Mouse (Mus musculus) urinary bladder, postnatal 4 days (tissue): ENCODE results near the gene 2810408A11Rik.

Experiments used
- DNase-seq, 2 experiments: peaks; one replicate each; pipeline ENCODE4 v3.0.0; 2021 to 2022; ENCODE audit warnings: low spot score in 2 of 2

Gene 2810408A11Rik

GRCm38 (mm10) chr11:69900471-69901405 is at the start of gene 2810408A11Rik, which contains the start of gene Neurl4:
Gene 2810408A11Rik, minus strand, starts transcription at chr11:69900987.
Gene Neurl4, plus strand, starts transcription at chr11:69901072.
- DNase-seq: peak; percentile 86 to 87

DNA sequence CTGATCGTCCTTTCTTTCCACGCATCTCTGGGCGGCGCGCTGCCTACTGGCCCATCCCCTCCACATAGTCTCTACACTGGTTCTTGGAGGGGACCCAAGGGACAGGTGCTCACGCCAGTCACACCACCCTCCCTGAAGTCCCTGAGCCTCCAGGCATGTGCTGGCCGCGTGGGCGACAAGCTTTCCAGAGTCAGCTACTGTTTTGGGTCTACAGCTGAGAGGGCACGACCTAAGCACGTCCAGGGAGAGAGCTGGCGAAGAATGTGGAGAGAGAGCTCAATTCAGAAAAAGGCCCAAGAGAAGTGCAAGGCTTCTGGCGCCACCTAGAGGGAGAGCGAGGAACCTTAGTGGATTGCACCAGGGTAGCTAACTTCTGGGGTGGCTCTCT is 48.0 kb upstream of the 2810408A11Rik start:
- peak; percentile 79 to 86 for DNase-seq

DNA sequence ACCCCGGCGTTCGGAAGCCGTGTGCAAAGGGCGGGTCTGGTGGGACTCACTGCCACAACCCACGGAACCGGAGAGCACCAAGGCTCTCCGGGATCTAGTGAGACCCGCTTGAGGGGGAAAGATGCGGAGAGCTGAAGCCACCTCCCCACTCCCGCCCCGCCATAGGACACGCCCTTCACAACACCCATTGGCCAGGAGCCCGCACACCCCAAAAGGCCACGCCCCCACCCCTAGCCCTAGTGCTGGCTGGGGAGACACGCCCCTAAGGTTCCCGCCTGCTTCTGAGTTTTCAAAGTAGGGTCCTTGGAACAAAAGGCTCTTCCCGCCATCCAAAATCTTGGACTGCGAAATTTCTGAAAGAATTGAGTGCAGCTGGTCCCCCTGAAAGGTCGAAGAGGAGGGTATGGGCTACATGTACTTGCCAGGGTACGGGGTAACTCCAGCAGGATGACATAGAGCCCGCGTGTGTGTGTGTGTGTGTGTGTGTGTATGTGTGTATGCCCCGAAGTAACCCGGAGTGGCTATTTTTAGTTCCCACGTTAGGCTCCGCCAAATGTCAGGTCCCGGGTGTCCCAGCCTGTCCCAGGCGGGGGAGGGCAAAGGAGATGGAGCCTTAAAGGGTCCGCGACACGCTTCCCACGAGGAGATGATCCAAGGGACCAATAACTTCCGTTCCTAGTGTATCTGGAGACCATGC is 47.4 kb upstream of the 2810408A11Rik start, which contains the start of gene Slc2a4:
Gene Slc2a4, minus strand, starts transcription at position 123 of the 697 bp plus-strand sequence.
- peak; percentile 93 to 96 for DNase-seq

DNA sequence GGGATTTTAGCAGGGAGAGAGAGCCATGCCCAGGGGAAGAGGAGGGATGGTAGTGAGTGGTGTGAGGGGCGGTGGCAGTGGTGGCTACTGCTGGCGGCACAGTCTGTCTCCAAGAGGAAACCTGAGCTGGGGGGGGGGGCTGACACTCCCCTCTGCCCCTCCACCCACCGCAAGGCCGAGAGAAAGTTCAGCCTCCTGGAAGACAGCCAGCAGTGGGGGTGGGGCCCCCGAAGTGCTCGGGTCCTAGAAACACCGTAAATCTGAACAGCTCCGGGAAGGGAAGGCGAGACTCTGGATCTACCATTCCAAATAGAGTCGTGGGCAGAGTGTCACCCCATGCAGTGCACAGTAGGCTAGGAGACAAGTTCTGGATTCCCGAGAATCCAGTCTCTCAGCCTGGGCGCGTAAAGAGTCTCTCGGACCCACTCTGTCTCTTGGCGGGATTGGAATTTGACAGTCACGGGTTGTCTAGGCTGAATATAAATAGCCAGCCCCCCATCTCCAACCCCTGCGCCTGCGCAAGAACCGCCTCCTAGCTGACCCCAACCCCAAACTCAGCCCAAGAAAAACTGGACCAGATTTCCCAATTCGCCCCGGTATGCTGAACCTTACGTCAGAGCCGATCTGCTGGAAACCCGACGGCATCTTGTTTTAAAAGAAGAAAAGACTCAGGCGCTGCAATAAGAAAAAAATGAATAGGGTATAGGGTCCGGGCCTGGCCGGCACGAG is 46.7 kb upstream of the 2810408A11Rik start:
- DNase-seq: peak in 1 of 2 experiments; percentile 55

GRCm38 (mm10) chr11:69945997-69946891 is 45.5 kb upstream of the 2810408A11Rik start:
- no peak for DNase-seq

- DNase-seq: no peak
Observed at GRCm38 (mm10) chr11:69945216-69945615, 44.4 kb upstream of the 2810408A11Rik start.

DNA sequence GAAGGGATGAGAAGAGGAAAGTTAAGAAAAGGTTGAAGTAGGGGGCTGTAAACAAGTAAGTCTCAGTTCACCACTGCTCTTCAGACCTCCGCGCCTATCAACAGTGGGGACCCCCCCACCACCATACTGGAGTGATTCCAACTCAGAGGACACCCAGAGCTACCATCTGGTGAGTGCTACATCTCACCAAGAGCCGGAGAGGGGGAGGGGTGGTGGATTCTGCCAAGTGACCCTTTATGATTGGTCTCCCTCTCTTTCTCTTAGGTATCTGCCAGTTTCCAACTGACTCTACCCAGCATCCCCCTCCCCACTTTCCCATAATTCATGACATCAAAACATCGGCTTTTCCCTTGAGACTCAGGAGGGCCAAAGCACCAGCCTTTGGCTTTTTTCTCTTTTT is 40.2 kb upstream of the 2810408A11Rik start:
- DNase-seq: no peak

DNA sequence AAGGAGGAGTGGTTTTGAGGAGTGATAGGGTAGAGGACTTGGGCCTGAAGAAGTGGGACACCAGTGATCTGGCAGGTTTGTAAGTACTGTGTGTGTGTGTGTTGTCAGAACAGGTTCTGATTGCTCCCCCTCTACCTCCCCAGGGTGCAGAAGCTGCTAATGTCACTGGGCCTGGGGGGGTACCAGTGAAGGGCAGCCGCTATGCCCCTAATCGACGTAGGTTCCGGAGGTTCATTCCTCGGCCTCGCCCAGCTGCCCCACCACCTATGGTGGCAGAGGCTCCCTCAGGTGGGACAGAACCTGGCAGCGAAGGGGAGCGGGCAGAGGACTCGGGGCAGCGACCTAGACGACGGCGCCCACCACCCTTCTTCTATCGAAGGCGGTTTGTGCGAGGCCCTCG is 38.9 kb upstream of the 2810408A11Rik start:
- DNase-seq: no peak

DNA sequence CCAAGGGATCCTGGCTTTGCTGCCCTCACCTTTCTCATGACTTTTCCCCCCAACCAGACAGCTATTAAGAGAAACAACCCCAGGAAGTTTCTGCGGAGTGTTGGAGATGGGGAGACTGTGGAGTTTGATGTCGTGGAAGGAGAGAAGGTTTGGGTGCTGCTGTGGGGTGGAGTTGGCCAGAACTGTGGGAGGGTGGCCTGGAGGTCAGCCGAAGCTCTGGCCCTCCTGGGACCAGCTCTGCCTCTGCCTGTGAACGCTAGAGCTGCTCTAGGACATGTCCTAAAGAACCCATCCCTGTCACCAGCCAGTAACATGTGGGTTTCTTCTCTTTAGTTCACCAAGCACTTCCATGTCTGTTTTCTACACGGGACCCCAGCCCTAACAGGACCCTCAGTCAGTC is 38.4 kb upstream of the 2810408A11Rik start:
- DNase-seq: no peak

DNA sequence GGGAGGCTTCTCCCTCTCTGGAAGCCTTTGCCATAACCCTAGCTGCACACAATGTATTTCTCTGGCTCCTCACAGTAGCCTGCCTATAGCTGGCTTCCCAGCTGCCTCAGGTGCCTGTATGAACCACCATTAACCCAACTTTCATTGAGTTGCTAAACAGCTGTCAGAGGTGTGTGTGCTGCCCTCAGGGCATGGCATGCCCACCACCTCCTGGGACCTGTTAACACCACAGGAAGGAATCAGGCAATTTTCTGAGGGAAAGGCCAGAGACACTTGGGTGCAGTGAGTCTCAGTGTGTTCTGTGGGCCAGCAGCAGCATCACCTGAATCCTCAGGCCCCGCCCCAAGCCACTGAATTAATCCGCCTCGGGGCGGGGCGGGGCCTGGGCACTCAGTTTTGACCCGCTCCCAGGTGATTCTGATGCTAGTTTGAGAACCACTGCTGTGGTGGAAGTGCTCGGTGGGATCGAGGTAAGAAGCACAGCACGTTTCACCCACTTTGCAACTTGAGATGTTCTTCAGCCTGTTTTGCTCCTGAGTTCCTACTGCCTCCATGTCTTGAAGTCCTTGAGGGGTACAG is 37.7 kb upstream of the 2810408A11Rik start:
- DNase-seq: no peak

DNA sequence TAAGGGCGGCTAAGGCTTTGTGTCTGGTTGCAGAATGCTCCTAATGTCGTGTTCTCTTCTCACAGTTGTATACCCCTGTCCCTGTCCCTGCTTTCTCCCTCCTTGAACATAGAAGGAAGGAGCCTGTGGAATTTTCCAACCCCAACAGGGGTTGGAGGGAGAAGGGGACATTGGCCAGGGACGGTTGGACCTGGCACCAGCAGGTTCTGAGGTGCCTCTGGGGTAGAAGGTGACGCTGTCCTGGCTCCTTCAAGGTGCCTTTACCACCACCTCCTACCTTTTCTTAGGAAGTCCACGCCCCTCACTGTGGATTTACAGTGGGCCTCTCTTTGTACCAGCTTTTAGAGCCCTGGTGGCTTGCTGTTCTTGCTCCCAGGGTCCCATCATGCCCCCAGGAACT is 37.0 kb upstream of the 2810408A11Rik start:
- DNase-seq: no peak

- DNase-seq: peak; percentile 47 to 63
Observed at GRCm38 (mm10) chr11:69937385-69937784, 36.6 kb upstream of the 2810408A11Rik start.

DNA sequence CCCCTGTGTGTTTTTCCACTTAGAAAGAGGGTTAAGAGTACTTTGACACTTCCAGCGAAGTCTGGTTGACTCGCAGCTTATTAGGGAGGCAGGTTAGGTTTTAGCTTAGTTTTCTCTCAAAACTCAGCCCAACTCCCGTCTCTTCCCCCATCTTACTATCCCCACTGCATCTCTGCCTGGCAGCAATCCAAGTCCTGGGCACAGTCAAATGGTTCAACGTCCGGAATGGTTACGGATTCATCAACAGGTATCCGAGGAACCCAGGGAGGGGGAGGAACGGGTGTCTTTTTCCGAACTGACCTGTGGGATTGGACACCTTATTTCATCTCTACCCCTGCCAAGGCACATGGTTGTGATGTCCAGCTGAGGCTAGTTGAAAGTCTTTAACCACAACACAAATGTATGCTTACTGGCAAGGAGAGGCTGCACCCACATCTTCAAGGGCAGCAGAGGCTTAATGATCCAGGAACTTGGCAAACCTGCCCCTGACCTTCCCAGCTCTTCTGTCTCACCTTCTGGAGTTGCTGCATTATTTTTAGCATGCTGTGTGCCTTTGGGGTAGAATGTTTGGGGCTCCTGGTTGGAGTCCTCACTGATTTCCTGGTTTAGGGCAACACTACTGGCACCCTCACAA is 36.0 kb upstream of the 2810408A11Rik start:
- no peak for DNase-seq

DNA sequence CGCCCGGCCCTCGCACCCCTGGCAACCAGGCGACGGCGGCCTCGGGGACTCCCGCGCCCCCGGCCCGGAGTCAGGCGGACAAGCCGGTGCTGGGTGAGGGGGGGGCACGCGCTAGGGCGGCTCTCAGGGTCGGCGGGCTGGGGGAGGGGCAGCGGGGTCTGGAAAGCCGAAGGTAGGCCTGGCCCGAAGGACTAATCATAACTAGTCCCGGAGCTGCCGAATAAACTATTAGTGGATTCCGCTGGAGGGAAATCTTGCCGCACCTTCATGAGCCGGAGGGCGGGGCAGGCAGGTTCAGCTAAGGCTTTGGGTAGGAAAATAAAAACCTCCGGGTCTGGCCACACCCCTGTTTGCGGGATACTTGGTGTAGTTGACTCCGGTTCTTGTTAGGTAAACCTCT is 35.4 kb upstream of the 2810408A11Rik start:
- DNase-seq: no peak

DNA sequence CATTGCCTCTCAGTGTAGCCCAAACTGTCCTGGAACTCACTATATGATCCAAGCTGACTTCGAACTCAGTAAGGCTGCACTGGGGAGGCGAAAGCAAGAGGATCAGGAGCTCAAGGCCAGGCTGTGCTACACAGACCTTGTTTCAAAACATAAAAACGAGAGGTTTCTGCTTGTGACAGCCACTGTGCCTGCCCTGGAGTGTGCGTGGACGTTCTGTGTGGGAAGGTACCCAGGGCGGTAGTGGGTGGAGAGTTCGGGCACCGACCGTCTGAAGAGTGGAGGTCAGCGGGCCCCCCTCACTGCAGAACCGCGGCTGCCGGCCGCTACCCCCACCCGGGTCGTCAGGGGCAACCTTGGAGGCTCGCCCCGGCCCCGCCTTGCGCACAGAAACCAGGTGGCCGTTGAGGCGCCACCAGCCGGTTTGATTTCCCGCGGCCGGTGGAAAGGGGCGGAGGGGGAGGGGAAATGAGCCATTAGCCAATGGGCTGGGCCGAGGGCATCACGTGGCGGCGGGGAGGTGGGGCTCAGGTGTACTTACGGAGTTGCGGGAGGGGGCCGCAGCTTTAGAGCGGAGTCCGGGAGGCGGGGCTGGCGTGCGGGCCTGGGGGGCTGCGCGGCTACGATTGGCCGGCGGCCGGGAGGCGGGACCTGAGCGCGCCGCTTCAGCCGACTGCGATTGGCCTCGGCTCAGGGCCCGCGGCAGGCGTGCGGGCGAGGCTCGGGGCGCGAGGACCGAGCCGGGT is 34.5 kb upstream of the 2810408A11Rik start, which contains the start of gene Ybx2:
Gene Ybx2, plus strand, starts transcription at position 660 of the 743 bp plus-strand sequence.
- DNase-seq: peak; percentile 75 to 86

DNA sequence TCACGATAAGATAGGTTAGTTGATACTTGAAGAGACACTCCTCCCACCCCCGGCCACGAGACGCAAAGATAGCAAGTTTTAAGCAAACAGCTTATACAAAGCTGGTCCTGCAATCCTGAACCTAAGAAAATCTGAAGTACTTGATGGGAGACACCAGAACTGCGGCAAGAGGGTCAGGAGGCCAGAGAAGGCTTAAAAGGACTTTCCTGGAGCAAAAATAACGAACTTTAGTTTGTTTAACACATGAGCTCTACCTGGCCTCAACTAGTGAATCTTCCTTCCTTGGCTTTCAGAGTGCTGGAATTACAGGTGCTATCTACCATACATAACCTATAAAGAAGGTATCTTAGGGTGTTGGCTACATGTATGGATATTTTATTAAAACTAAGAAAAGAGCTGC is 33.9 kb upstream of the 2810408A11Rik start:
- no peak for DNase-seq

GRCm38 (mm10) chr11:69934169-69934568 is 33.4 kb upstream of the 2810408A11Rik start:
- peak; percentile 84 to 97 for DNase-seq

GRCm38 (mm10) chr11:69933066-69933465 is 32.3 kb upstream of the 2810408A11Rik start:
- no peak for DNase-seq

DNA sequence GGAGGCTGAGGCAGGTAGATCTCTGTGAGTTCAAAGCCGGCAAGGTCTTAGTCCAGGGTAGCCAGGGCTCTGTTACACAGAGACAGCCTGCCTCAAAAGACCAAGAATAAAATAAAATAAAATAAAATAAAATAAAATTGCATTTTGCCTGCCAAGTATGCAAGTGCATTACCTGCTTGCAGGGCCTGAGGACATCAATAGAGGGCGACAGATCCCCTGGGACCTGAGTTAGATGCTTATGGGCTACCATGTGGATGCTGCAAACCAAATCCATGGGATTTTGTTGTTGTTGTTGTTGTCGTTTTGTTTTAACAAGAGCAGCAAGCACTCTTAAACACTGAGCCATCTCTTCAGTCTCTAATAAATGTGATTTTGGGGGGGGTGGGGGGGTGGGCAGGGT is 31.5 kb upstream of the 2810408A11Rik start:
- DNase-seq: no peak
